Mouse (Mus musculus): ENCODE data around the gene Ugt1a2. TPM values are rescaled to one million over a fixed set of nuclear protein-coding genes. Genes with fewer than 3 reads are reported as not detected.
"Not testable (repeated sequence)": the region's sequence is repeated elsewhere in the genome, so short reads cannot be mapped to it uniquely, and the experiment has no call there.

The Ugt1a2 gene
- total RNA-seq (2015; ENCODE audit: low replicate concordance): not detected in 2 replicates
- total RNA-seq (2017; ENCODE audit: low replicate concordance): not detected in 2 replicates

DNA sequence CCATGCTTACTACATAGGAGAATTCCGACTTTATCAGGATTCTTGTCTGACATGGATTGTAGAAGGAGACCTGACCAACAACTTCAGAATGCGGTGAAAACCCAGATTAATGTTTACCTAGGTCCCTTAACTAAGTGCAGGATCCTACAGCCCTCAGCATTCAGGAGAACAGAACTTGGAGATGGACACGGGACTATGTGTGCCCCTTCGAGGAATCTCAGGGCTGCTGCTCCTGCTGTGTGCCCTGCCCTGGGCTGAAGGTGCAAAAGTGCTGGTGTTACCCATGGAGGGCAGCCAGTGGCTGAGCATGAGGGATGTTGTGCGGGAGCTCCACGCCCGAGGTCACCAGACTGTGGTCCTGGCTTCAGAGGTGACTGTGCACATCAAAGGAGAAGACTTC is at the start of gene Ugt1a2:
TSS of gene Ugt1a2 (plus strand) at position 146 of the 400 bp plus-strand sequence.
- no peak for ATAC-seq (replicated peaks; ENCODE audit: low FRiP score, poor library complexity, severe bottlenecking)

DNA sequence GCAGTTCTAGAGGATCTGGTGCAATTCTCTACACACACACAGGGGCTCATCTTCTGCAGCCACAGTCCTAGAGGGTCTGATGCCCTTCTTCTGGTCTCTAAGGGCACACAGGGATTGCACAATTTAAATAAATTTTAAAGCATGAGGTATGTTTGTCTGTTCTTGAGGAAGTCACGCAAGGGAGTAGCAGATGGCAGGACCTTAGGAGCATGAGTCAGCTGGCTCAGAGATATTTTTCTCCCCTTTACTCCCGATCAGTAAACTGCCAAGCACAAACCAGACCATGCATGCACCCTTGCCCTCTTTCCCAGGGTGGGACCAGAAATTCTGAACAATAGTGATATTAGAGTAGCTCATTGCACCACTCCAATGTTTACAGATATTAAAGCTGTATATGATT is 42.0 kb upstream of the Ugt1a2 start:
- no peak for ATAC-seq (replicated peaks; ENCODE audit: low FRiP score, poor library complexity, severe bottlenecking)

DNA sequence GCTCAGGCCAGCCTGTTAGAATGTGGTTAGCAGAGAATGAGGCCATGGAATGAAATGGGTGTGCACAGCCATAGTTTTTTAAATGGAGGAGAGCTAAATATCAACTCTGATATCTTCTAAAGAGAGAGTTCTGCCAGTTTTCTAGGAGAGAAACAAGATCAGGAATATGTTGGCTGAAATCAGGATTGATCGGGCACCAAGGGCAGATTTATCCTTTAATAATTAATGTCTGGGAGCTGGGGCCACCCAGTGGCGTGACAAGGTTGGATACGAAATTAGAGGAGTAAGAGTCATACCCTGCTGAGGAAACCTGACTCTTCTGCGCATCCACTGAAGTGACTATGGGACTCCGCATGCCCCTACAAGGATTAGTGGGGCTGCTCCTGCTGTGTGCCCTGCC is 34.7 kb upstream of the Ugt1a2 start, which contains the start of gene Ugt1a5:
TSS of gene Ugt1a5 (plus strand) at position 302 of the 400 bp plus-strand sequence.
- ATAC-seq (replicated peaks; ENCODE audit: low FRiP score, poor library complexity, severe bottlenecking): no peak

DNA sequence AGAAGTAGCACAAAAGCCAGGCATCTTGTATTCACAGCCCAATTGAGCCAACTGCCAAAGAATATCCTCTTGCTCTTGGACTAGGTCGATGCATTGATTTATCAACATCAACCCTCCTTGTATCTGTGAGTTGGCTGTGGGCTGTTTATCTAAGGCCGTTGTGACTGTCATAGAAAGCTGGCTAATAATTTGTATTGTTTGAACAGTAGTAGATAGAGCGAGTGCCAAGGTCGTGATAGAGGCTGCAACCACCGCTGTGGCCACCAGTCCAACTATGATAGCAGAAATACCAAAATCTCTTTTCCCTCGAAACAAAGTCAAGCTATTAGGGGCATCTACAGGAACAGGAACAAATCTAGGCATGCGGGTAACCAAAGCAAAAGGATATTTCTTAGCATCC is 28.2 kb upstream of the Ugt1a2 start:
- ATAC-seq (replicated peaks; ENCODE audit: low FRiP score, poor library complexity, severe bottlenecking): not testable (repeated sequence)

DNA sequence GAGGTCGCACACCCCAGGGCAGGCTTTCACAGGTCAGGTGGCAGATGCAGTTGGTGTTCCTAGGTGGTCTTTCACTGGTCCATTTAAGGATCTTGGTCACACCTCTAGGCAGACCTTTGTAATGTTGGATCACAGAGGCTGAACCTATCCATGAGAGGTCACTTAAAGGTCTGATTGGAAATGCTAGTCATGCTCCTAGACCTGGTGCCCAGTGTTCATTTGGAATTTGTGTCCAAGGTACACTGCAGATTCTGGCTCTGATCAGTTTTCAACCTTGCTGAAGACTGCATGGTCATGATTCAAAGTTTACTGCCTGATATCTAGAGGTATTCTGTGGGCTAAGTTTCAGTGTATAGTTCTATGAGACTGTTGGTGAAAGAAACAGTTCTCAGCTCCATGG is 20.7 kb upstream of the Ugt1a2 start:
- no peak for ATAC-seq (replicated peaks; ENCODE audit: low FRiP score, poor library complexity, severe bottlenecking)

DNA sequence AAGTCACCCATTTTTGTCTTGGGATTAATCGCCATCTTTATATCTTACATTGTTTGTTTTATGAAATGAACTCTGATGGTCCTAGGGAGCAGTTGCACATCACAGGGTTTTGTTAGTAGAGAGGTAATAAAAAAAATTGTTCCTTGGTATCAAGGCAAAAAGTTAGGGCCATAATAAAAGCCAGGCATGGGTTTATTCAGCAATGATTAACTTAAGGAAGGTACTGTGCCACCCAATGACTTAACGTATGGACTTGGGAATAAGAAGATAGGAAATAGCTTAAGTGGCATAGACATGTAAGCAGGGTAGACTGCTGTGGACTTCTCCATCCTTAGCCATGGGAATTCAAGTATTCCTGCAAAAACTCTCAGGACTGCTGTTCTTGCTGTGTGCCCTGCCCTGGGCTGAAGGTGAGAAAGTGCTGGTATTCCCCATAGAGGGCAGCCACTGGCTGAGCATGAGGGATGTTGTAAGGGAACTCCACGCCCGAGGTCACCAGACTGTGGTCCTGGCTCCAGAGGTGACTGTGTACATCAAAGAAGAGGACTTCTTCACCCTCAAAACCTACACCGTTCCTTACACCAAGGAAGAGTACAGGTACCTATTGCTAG is 14.0 kb upstream of the Ugt1a2 start:
- ATAC-seq (replicated peaks; ENCODE audit: low FRiP score, poor library complexity, severe bottlenecking): no peak

DNA sequence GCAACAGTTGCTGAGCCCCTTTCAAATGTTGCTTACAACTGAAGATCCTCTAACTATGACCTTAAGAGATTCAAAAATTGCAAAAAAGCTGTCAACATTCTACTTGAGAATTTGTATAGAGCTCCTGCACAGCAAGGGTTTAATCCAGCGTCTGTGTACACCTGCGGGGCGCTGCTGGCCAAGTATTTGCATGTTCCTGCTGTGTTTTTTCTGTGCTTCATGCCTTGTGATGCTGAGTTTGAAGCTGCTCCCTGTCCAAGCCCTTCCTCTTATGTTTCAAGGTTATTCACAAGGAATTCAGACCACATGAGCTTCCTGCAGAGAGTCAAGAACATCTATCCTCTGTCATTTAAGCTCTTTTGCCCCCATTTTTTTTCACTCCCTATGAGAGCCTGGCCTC is 8.3 kb upstream of the Ugt1a2 start:
- no peak for ATAC-seq (replicated peaks; ENCODE audit: low FRiP score, poor library complexity, severe bottlenecking)

DNA sequence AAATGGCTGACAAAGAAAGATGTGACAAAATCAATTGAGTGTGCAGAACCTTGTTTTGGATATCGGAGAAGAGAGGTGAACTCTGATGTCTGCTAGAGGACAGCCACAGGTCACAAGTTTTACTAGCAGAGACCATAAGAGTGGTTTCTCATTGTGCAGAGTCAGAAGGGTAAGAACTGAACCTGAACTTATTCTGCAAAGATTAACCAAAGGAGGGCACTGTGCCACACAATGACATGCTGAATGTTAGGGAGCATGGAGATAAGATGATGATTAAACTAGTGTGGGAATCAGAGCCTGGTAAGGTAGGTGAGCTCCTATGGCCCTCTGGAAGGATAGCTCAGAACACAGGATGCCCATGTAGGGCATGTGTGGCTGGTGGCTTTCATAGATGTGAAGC is 4.7 kb upstream of the Ugt1a2 start:
- 0 out of 2 replicates have a peak, but pooled peaks have one; percentile 43 for ATAC-seq (replicated peaks; ENCODE audit: low FRiP score, poor library complexity, severe bottlenecking)

DNA sequence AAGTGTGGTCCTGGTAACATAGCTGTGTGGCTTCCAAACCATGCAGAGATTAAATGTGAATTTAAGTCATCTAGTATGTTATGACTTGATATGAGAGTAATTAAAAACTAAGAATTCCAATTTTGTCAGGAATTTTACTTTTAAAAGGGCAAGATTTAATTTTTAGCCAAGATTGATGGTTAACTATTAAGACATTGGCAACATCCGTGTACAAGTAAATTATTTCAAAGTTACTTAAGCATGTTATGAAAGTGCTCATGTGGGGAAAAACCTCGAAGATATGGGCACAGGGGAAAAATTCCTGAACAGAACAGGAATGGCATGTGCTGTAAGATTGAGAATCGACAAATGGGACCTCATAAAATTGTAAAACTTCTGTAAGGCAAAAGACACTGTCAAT is 3.0 kb upstream of the Ugt1a2 start:
- no peak for ATAC-seq (replicated peaks; ENCODE audit: low FRiP score, poor library complexity, severe bottlenecking)

DNA sequence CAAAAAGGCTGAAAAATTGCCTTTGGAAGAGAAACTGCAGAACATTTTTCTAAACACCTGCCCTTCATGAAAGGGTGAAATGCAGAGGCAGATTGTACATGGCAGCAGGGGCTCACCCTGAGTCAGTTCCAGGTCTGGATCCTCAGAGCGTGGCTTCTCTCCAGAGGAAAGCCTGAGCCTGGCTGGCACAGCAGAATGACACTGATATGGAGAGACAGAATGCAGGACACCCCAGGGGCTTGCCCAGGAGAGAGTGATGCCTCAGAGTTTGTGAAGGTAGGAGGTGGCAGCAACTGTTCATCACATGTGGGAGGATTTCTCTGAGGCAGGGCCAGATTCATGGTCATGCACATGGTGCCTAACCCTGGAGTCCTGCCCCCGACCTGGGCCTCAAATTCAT is 405 bp upstream of the Ugt1a2 start:
- no peak for ATAC-seq (replicated peaks; ENCODE audit: low FRiP score, poor library complexity, severe bottlenecking)

DNA sequence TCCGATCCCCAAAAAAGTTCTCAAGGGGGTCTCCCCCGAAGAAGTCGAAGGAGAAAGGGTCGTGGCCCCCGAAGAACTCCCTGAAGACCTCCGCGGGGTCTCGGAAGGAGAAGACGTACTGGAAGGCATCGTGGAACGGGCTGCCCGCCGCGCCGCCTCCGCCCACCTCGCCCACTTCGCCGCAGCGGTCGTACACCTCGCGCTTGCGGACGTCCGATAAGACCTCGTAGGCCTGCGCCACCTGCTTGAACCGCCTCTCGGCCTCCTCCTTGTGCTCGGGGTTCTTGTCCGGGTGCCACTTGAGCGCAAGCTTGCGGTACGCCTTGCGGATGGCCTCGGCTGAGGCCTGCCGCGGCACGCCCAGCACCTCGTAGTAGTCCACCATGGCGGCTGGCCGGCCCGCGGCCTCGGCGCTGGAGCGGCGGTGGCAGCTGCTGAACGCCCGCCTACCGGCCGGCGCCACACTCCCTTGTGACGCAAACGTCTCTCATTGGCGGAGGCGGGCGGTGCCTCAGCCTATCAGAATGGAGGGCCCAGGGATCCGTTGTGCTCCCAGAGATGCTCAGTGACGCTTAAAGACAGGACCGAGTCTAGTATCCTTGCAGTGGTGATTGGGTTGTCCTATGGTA is 5.0 kb downstream of the Ugt1a2 start, which contains the start of gene Dnajb3:
TSS of gene Dnajb3 (minus strand) at position 489 of the 629 bp plus-strand sequence.
- peak; percentile 82 for ATAC-seq (replicated peaks; ENCODE audit: low FRiP score, poor library complexity, severe bottlenecking)

DNA sequence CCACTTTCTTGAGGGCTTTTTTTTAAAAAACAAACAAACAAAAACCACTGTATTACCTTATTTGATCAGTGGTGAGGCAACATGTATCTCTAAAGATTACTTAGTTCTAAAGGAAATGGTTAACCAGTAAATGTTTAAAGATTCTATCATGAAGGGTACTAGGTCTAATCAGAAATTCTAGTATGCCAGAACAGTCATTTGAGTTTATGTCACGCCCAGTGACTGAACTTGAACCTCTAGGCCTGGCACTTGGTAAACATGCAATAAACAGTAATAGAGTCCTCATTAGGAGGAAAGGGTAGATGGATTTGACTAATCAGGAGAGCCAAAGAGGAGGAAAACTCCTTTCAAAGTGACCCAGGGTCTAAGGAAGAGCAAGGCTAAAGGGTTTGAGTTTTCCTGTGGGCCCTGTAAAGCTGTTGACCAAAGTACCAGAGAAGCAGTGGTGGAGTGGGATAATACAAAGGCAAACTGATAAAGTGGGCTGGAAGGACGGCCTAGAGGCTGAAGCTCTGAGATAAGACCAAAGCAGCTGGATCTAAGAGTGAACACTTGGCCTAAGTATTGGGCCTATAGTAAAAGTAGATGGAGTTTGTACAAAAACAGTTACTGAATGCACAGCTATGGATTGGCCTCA is 6.6 kb downstream of the Ugt1a2 start:
- ATAC-seq (replicated peaks; ENCODE audit: low FRiP score, poor library complexity, severe bottlenecking): peak; percentile 83

DNA sequence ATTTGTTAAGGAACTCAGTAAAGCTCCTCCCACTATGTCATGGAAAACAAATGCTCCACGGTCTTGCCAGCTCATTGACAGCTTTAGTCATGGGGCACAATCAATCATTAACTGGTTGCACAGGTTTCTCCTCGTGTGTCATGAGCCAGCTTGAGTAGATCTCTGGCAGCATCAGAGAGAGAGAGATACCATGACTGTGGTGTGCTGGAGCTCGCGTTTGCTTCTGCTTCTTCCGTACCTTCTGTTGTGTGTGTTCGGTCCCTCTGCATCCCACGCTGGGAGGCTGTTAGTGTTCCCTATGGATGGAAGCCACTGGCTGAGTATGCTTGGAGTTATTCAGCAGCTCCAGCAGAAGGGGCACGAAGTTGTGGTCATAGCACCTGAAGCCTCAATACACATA is 11.4 kb downstream of the Ugt1a2 start, which contains the start of gene Ugt1a1:
TSS of gene Ugt1a1 (plus strand) at position 148 of the 400 bp plus-strand sequence.
- ATAC-seq (replicated peaks; ENCODE audit: low FRiP score, poor library complexity, severe bottlenecking): no peak

DNA sequence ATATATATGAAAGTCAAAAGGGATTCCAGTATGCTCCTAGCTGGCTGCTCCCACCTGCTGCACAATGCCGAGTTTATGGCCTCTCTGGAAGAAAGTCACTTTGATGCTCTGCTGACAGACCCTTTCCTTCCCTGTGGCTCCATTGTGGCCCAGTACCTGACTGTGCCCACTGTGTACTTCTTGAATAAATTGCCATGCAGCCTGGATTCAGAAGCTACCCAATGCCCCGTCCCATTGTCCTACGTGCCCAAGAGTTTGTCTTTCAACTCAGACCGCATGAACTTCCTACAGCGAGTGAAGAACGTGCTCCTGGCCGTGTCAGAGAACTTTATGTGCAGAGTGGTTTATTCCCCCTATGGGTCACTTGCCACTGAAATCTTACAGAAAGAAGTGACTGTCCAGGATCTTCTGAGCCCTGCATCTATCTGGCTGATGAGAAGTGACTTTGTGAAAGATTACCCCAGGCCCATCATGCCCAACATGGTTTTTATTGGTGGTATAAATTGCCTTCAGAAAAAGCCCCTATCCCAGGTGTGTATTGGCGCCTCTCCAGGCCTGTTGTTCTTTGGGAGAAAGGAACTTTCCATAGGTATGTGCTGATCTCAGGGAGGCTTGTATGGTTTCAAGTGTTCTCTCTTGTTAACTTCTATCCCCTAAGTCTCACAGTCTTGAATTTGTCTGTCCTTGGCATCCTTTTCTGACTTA is 12.1 kb downstream of the Ugt1a2 start:
- ATAC-seq (replicated peaks; ENCODE audit: low FRiP score, poor library complexity, severe bottlenecking): no peak

DNA sequence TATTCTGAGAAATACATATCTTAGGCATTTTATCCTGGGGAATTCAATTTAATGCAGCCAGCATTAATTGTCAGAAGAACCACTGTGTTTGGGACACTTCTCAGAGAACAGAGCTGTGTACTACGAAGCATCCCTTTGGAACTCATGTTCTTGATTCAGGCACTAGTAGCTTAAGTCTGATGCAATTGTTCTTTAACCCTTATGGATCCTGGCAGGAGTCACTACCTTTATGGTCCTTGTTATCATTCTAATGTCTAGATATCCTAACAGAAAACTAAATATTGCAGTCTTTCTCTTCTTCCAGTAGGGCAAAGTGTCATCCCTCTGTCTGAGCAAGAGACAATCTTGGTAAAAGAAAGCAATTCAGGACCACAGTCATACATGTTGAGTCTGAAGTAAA is 12.7 kb downstream of the Ugt1a2 start:
- ATAC-seq (replicated peaks; ENCODE audit: low FRiP score, poor library complexity, severe bottlenecking): no peak

DNA sequence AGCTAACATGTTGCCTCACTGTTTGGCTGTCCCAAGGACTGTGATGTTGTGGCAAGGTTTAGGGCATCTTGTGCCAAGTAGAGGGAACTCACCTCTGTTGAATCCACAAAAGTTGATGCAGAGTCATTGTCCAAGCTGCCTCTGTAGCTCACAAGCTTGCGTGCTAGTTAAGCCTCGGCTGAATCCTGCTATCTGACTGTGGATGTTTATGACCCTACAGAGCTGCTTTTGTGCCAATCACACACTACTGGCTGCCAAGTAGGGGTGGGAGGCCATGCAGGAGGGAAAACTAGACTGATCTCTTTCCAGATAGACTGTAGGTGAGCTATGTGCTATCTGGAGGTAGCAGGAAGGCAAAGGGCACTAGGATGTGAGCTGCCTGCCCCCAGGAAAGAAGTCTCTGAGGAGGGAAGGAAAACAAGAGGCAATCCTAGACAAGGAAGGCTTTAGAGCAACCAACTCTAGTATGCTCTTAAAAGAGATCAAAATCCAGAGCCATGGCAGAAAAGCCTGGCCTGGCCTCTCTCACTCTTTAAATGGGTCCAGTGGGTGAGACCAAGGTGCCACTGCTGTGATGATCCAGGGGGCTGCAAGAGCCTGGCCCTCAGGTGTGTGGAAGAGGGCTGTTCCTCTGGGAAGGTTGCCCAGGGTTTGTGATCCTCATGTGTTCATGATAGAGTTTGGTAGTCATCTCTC is 13.5 kb downstream of the Ugt1a2 start:
- ATAC-seq (replicated peaks; ENCODE audit: low FRiP score, poor library complexity, severe bottlenecking): peak; percentile 19

DNA sequence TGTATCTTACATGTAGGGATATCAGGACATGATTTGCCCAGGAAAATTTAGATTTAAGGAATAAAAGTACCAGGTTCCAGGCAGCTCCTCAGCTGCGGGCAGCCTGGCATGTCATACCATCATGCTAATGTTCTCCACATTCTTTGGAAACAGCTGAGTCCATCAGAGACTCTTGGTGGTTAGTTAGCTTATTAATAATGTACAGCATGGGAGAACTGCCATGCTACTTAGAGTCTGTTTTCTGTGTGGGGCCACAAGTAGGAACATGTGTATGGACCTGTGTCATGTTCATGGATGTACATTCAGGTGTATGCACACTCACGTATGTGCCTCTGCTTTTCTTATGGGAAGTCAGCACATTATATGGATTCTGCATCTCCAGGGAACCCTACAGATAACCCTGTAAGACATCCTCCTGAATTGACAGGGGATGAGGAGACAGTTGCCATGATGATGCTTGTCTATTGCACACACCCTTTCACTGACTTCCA is 14.1 kb downstream of the Ugt1a2 start:
- ATAC-seq (replicated peaks; ENCODE audit: low FRiP score, poor library complexity, severe bottlenecking): no peak; the same call in 1 of the 2 replicates

DNA sequence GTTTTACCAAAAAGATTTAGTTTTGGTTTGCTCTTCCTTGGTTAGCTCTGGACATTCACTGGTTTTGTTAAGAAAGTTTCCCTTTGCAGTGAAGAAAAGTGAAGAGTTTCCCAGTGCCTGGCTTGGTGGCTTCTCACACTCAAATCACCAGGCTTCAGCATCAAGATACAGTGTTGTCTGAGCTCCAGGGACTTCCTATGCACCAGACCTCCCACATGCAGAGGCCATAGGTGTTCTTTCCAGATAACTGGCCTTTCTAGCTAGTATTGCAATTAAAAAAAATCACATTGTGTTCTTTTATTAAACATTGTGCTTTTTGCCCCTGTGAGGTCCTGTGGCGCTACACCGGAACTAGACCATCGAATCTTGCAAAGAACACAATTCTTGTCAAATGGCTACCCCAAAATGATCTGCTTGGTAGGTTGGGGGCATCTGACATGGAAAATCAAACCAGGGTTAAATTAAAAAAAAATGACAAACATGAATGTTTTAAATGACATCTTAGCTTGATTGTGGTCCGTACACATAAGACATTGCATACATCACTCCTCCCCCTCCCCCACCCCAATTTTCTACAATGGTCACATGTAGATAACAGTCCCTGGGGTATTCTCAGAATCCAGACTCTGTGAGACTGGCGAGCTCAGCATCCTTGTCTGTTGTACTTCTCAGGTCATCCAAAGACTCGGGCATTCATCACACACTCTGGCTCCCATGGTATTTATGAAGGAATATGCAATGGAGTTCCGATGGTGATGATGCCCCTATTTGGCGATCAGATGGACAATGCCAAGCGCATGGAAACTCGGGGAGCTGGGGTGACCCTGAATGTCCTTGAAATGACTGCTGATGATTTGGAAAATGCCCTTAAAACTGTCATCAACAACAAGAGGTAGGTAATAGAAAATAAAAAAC is 15.3 kb downstream of the Ugt1a2 start:
- no peak for ATAC-seq (replicated peaks; ENCODE audit: low FRiP score, poor library complexity, severe bottlenecking)

DNA sequence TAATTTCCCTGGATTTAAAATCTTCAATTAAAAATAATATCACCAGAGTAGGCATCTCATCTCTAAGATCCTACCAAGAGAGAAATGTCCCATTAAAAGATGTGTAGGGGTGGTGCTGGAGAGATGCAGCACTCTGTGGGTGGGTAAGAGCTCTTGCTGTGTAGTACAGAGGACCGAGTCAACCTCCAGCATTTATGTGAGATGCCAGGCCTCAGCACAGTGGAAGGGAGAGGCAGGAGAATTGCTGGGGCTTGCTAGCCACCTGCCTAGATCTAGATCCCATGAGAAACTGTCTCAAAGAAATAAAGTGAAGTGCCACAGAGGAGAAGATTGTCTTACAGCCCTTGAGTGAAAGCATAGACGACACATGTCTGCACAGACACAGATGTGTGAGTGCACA is 16.1 kb downstream of the Ugt1a2 start:
- ATAC-seq (replicated peaks; ENCODE audit: low FRiP score, poor library complexity, severe bottlenecking): no peak

Data from erythroblast, adult 5-6 weeks (primary cell).